Mouse (Mus musculus): ENCODE measurements around the gene Frmd4b. TPM values are rescaled to one million over a fixed set of nuclear protein-coding genes. Genes with fewer than 3 reads are reported as not detected.

Frmd4b gene
- 5.7 and 6.7 TPM in 2 replicates for polyA plus RNA-seq (2012; rRNA removed)

GRCm38 (mm10) chr6:97617266-97617743, at the start of gene Frmd4b:
Gene Frmd4b, minus strand, starts transcription at chr6:97617541.

GRCm38 (mm10) chr6:97252711-97253221, 364.6 kb downstream of the Frmd4b start, which contains the start of gene Lmod3:
Gene Lmod3, minus strand, starts transcription at chr6:97252759.

Other genes with a start within 250 kb of the Frmd4b start
- 0.35 and 0.39 TPM in 2 replicates for gene Mitf, start 189.5 kb upstream of the Frmd4b start, polyA plus RNA-seq (2012; rRNA removed)

Data from liver, embryonic 14 days (tissue).